Mouse (Mus musculus) heart, postnatal 0 days (tissue): ENCODE measurements around the gene Gimap3.

Experiments
- CTCF ChIP-seq: IDR thresholded peaks from 2 replicates; pipeline ENCODE4 v1.5.1; 2016; ENCODE audit warnings: antibody characterized with exemption, control low read depth, low read depth
- EP300 ChIP-seq: IDR thresholded peaks from 2 replicates; pipeline ENCODE4 v1.6.1; 2016; ENCODE audit warnings: antibody characterized with exemption, low read depth

DNA sequence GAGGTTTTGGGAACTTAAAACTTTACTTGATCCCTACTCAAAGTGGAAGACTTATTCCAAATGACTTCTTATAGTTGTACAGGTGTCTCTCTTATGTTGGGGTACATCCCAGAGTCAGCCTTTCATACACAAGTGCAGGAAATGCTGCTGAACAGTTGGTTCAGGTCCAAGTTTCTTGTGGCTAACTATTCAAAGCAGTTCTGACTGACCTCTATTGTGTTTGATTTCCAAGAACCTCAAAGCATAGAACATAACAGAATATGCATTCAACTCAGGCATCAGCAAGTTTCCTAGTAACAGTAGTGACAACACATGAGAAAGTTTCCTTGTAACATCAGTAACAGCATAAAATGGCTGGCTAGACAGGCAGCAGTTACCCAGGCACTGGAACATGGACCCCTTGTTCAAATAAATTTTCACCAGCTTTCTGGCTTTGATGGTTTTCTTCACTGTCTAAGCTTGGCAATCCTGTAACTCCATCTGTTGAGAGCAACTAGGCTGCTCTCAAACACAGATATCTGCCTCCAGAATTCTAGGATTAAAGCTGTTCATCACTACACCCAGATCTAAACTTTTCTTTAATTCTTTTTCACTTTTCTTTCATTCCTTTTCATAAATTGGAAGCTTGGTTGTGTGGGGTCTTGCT, 32.9 kb upstream of the Gimap3 start:
- no peak for TF ChIP-seq CTCF
- TF ChIP-seq EP300: no peak
